Mouse (Mus musculus) midbrain, embryonic 11.5 days (tissue): ENCODE data around the gene Il9r. TPM values are rescaled to one million over a fixed set of nuclear protein-coding genes. Genes with fewer than 3 reads are reported as not detected.

ENCODE experiments used
- ATAC-seq: fragments of 200-750 bp; cut with Nextera tagmentation; 2 replicates; pipeline ENCODE4 v1.8.0; 2017; ENCODE audit warnings: moderate TSS enrichment, moderate library complexity; ENCODE audit not compliant: low FRiP score
- DNase-seq: peaks from one replicate; pipeline ENCODE4 v3.0.0; 2015; ENCODE audit warnings: low spot score; ENCODE audit errors: missing footprints
- H3K27ac ChIP-seq: fragments of 300-500 bp; sonication (generic); 2 replicates; pipeline ENCODE4 v1.5.1; 2014; ENCODE audit warnings: low read depth, low read length
- H3K27me3 ChIP-seq: fragments of 300-500 bp; sonication (generic); 2 replicates; pipeline ENCODE4 v1.6.1; 2014; ENCODE audit warnings: mild to moderate bottlenecking, low read length, moderate library complexity, mixed read lengths; ENCODE audit not compliant: control insufficient read depth, insufficient read depth
- H3K36me3 ChIP-seq: fragments of 300-500 bp; sonication (generic); 2 replicates; pipeline ENCODE4 v1.6.1; 2014; ENCODE audit warnings: mild to moderate bottlenecking, low read length, moderate library complexity, mixed read lengths; ENCODE audit not compliant: control insufficient read depth, insufficient read depth
- H3K4me1 ChIP-seq: fragments of 300-500 bp; sonication (generic); 2 replicates; pipeline ENCODE4 v1.6.1; 2014; ENCODE audit warnings: low read length; ENCODE audit not compliant: control insufficient read depth, insufficient read depth
- H3K4me2 ChIP-seq: fragments of 300-500 bp; sonication (generic); 2 replicates; pipeline ENCODE4 v1.6.1; 2014; ENCODE audit warnings: mild to moderate bottlenecking, moderate library complexity
- H3K4me3 ChIP-seq: fragments of 300-500 bp; sonication (generic); 2 replicates; pipeline ENCODE4 v1.5.1; 2014; ENCODE audit warnings: low read depth, low read length
- H3K9ac ChIP-seq: fragments of 300-500 bp; sonication (generic); 2 replicates; pipeline ENCODE4 v1.6.1; 2014; ENCODE audit warnings: low read length
- H3K9me3 ChIP-seq: fragments of 300-500 bp; sonication (generic); 2 replicates; pipeline ENCODE4 v1.6.1; 2016; ENCODE audit warnings: low read length; ENCODE audit not compliant: control insufficient read depth
- WGBS: fragments of 180-500 bp; shearing (Covaris S2); extraction: QIAGEN DNeasy Blood & Tissue Kit; methylation state at CpG from one replicate; pipeline ENCODE4 v1.1.7; 2014; 5-methylcytosine and 5-hydroxymethylcytosine counted together
- polyA plus RNA-seq: library from polyadenylated mRNA; unstranded; fragments of >200 nt; fragmentation: Nextera tagmentation; extraction: Ambion mirVana; gene quantifications from 2 replicates; pipeline ENCODE4 v1.2.1, GENCODE M21; 2014

Gene Il9r
- not detected in 2 replicates for polyA plus RNA-seq

- Histone ChIP-seq H3K4me3 (no peak within 1 kb of the TSS), H3K36me3 (no peaks in the 10 kb centered on the region), H3K4me1 (no peaks in the 10 kb centered on the region), H3K27me3 (no peaks in the 10 kb centered on the region), H3K4me2 (no peak within 1 kb of the TSS), H3K9me3 (no peaks in the 10 kb centered on the region), H3K9ac (no peak within 1 kb of the TSS), H3K27ac (no peak within 1 kb of the TSS)
- DNase-seq, result peak; percentile 44
- no peak for ATAC-seq
- WGBS, result 77% methylated on average over 10 of the region's 10 CpGs
These were observed at the start of gene Il9r for GRCm38 (mm10) chr11:32200075-32200601. Gene Il9r (minus strand): TSS chr11:32200279.

- no peak for ATAC-seq
- WGBS, result 90% methylated on average over 3 of the region's 3 CpGs
- Histone ChIP-seq H3K4me2 (no peak overlapping the region), H3K4me1 (no peaks in the 10 kb centered on the region), H3K4me3 (no peak overlapping the region), H3K36me3 (no peaks in the 10 kb centered on the region; the same call in 1 of the 2 replicates), H3K9me3 (no peaks in the 10 kb centered on the region), H3K9ac (no peak overlapping the region), H3K27ac (no peak overlapping the region), H3K27me3 (no peaks in the 10 kb centered on the region)
- no peak for DNase-seq
These were observed 48.3 kb upstream of the Il9r start for GRCm38 (mm10) chr11:32248350-32248749.

- H3K4me1 ChIP-seq, result no peaks in the 10 kb centered on the region
- H3K4me3 ChIP-seq, result no peak overlapping the region
- ATAC-seq (no peak), DNase-seq (no peak)
- no peaks in the 10 kb centered on the region for H3K27me3 ChIP-seq
- H3K9ac ChIP-seq, result no peak overlapping the region
- no peaks in the 10 kb centered on the region for H3K9me3 ChIP-seq
- H3K4me2 ChIP-seq, result no peak overlapping the region
- no peak overlapping the region for H3K27ac ChIP-seq
- H3K36me3 ChIP-seq, result no peaks in the 10 kb centered on the region; the same call in 1 of the 2 replicates
These were observed 47.0 kb upstream of the Il9r start for GRCm38 (mm10) chr11:32247068-32247467.

- Histone ChIP-seq H3K9ac (no peak overlapping the region), H3K4me3 (no peak overlapping the region), H3K27ac (no peak overlapping the region), H3K36me3 (no peaks in the 10 kb centered on the region; the same call in 1 of the 2 replicates), H3K27me3 (no peaks in the 10 kb centered on the region), H3K9me3 (no peaks in the 10 kb centered on the region), H3K4me2 (no peak overlapping the region), H3K4me1 (no peaks in the 10 kb centered on the region)
- 92% methylated on average over 6 of the region's 6 CpGs for whole genome bisulfite sequencing
- no peak for DNase-seq
- no peak for ATAC-seq
These were observed 45.5 kb upstream of the Il9r start for GRCm38 (mm10) chr11:32245614-32246013.

GRCm38 (mm10) chr11:32244617-32245016 lies 44.5 kb upstream of the Il9r start:
- no peaks in the 10 kb centered on the region for H3K27me3 ChIP-seq
- H3K4me2 ChIP-seq, result no peak overlapping the region
- H3K9ac ChIP-seq, result no peak overlapping the region
- H3K4me3 ChIP-seq, result no peak overlapping the region
- H3K36me3 ChIP-seq, result no peaks in the 10 kb centered on the region; the same call in 1 of the 2 replicates
- H3K9me3 ChIP-seq, result no peaks in the 10 kb centered on the region
- ATAC-seq, result no peak
- H3K27ac ChIP-seq, result no peak overlapping the region
- H3K4me1 ChIP-seq, result no peaks in the 10 kb centered on the region
- 94% methylated on average over 1 of the region's 1 CpGs for WGBS
- peak; percentile 75 for DNase-seq

- Histone ChIP-seq H3K36me3 (no peaks in the 10 kb centered on the region; the same call in 1 of the 2 replicates), H3K9me3 (no peaks in the 10 kb centered on the region), H3K4me1 (no peaks in the 10 kb centered on the region), H3K9ac (no peak overlapping the region), H3K4me3 (no peak overlapping the region), H3K4me2 (no peak overlapping the region), H3K27ac (no peak overlapping the region), H3K27me3 (no peaks in the 10 kb centered on the region)
- DNase-seq (no peak), ATAC-seq (no peak)
- WGBS, result 85% methylated on average over 3 of the region's 3 CpGs
These were observed 44.0 kb upstream of the Il9r start for GRCm38 (mm10) chr11:32244064-32244463.

- H3K4me2 ChIP-seq, result no peak overlapping the region
- no peaks in the 10 kb centered on the region for H3K9me3 ChIP-seq
- H3K4me3 ChIP-seq, result no peak overlapping the region
- H3K27ac ChIP-seq, result no peak overlapping the region
- H3K4me1 ChIP-seq, result no peaks in the 10 kb centered on the region
- ATAC-seq (no peak), DNase-seq (no peak)
- WGBS, result 79% methylated on average over 7 of the region's 7 CpGs
- no peak overlapping the region for H3K9ac ChIP-seq
- H3K36me3 ChIP-seq, result no peaks in the 10 kb centered on the region; the same call in 1 of the 2 replicates
- no peaks in the 10 kb centered on the region for H3K27me3 ChIP-seq
These were observed 43.3 kb upstream of the Il9r start for GRCm38 (mm10) chr11:32243205-32243955.

- DNase-seq, result no peak
- no peaks in the 10 kb centered on the region for H3K27me3 ChIP-seq
- no peaks in the 10 kb centered on the region for H3K4me1 ChIP-seq
- no peak overlapping the region for H3K4me2 ChIP-seq
- no peak overlapping the region for H3K9ac ChIP-seq
- H3K36me3 ChIP-seq, result no peaks in the 10 kb centered on the region; the same call in 1 of the 2 replicates
- ATAC-seq, result no peak
- 81% methylated on average over 3 of the region's 3 CpGs for WGBS
- no peak overlapping the region for H3K27ac ChIP-seq
- no peak overlapping the region for H3K4me3 ChIP-seq
- no peaks in the 10 kb centered on the region for H3K9me3 ChIP-seq
These were observed 42.1 kb upstream of the Il9r start for GRCm38 (mm10) chr11:32242209-32242608.

GRCm38 (mm10) chr11:32241391-32241790 lies 41.3 kb upstream of the Il9r start:
- ATAC-seq, result no peak
- no peaks in the 10 kb centered on the region for H3K27me3 ChIP-seq
- no peak overlapping the region for H3K4me3 ChIP-seq
- no peak overlapping the region for H3K9ac ChIP-seq
- no peak for DNase-seq
- H3K9me3 ChIP-seq, result no peaks in the 10 kb centered on the region
- H3K4me1 ChIP-seq, result no peaks in the 10 kb centered on the region
- no peak overlapping the region for H3K27ac ChIP-seq
- H3K36me3 ChIP-seq, result no peaks in the 10 kb centered on the region; the same call in 1 of the 2 replicates
- no peak overlapping the region for H3K4me2 ChIP-seq
